Mouse (Mus musculus) embryonic fibroblast, embryonic 13.5 days (primary cell): ENCODE measurements around the gene Prkag2.

ENCODE experiments used
- CTCF ChIP-seq: IDR thresholded peaks from 2 replicates; pipeline ENCODE4 v1.5.1; 2011; ENCODE audit warnings: mild to moderate bottlenecking, control low read depth, low read length, moderate library complexity, borderline replicate concordance; ENCODE audit not compliant: insufficient read depth
- POLR2A ChIP-seq: IDR thresholded peaks from 2 replicates; pipeline ENCODE4 v1.6.1; 2011; ENCODE audit warnings: low read depth, mild to moderate bottlenecking, control low read depth, low read length, moderate library complexity

DNA sequence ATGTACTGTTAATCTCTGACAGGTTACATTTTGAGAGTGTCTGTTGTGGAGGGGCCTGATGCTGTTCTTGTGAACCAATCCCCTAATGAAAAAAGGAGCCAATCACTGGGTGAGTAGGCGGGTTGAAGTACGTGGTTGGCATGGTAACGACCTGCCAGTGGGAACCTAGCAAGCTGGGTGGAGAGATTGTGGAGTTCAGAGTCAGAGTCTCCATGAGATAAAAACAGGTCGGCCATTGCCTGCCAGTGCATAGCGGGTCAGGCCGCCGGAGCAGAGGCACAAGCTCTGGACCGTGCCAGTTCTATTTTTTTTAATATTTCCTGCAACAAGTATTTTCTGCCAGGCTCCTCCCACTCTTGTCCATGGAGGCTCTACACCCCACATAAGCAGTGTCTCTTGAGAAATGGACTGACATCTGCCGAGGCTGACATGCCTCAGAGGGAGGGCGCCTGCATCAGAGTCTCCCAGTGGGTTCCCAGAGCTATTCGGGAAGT lies 230.6 kb downstream of the Prkag2 start:
- TF ChIP-seq POLR2A = no peak
- no peak for TF ChIP-seq CTCF
